Mouse (Mus musculus) MEL (cell line): ENCODE measurements around the gene Gm28035.

Experiments
- ELF1 ChIP-seq: IDR thresholded peaks from 2 replicates; pipeline ENCODE4 v1.6.1; 2014; ENCODE audit warnings: low read depth, mild to moderate bottlenecking, inconsistent platforms, low read length, improper control_type of control experiment, moderate library complexity
- EP300 ChIP-seq, 2 experiments: IDR thresholded peaks; 2 replicates each; pipeline ENCODE4 v1.6.1; 2011; ENCODE audit warnings: improper control_type of control experiment in 2 of 2, low read length in 2 of 2, low read depth in 1 of 2, mild to moderate bottlenecking in 1 of 2
- HCFC1 ChIP-seq: IDR thresholded peaks from 2 replicates; pipeline ENCODE4 v1.6.1; 2012; ENCODE audit warnings: low read depth, mild to moderate bottlenecking, inconsistent platforms, low read length, improper control_type of control experiment, moderate library complexity
- POLR2A ChIP-seq, 2 experiments: IDR thresholded peaks; 2 replicates each; pipeline ENCODE4 v1.6.1; 2011 to 2012; ENCODE audit warnings: low read length in 2 of 2, mild to moderate bottlenecking in 2 of 2, control low read depth in 1 of 2, improper control_type of control experiment in 1 of 2, low read depth in 1 of 2, moderate library complexity in 1 of 2; ENCODE audit not compliant: control insufficient read depth in 1 of 2, insufficient read depth in 1 of 2, poor library complexity in 1 of 2
- POLR2AphosphoS2 ChIP-seq: IDR thresholded peaks from 2 replicates; pipeline ENCODE4 v1.6.1; 2011; ENCODE audit warnings: low read length, improper control_type of control experiment

DNA sequence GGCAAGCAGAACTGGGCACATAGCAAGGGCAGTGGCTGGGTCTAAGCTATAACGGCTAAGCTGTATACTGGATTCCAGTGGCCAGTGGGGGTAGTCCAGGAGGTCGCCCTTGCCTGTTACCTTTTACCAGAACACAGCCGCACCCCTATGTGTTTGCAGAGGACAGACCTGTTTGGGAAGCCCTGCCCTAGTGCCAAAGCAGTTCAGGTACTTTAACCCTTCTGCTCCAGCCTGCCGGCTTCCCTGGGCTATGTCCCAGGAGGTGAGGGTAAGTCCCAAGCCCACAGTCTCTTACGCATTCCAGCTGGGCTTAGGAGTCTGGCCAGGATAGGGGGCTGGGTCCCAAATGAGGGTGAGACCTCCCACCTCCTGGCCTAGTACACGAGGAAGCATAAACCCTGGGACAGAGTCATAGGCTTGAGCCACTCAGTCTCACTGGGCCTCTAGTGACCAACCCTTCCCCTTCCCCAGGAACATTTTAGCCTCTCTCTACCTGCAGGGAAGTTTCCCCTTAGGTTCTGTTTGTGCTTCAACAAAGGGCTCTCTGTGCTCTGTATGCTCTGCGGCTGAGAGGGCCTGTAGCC lies 4.3 kb downstream of the Gm28035 start:
- TF ChIP-seq HCFC1 (no peak), ELF1 (no peak), EP300 (IDR thresholded peaks at IDR 0.05; ENCODE audit: low read depth in 1 of 2, low read length in 2 of 2) (no peak), POLR2A (IDR thresholded peaks at IDR 0.05; ENCODE audit: control insufficient read depth in 1 of 2, insufficient read depth in 1 of 2, low read depth in 1 of 2, low read length in 2 of 2, poor library complexity in 1 of 2) (no peak), POLR2AphosphoS2 (no peak)
